Mouse (Mus musculus) CH12.LX (cell line): Measurements from ENCODE around the gene Arl5c. TPM values are rescaled to one million over a fixed set of nuclear protein-coding genes. Genes with fewer than 3 reads are reported as not detected.

Experiments used
- DNase-seq: peaks from one replicate; pipeline ENCODE4 v3.0.0-alpha.2; 2013; ENCODE audit errors: extremely low read depth
- H3K27ac ChIP-seq: 2 replicates; pipeline ENCODE4 v1.5.1; 2012; ENCODE audit warnings: low read depth, mild to moderate bottlenecking, control low read depth, moderate library complexity; ENCODE audit not compliant: insufficient read depth
- H3K27me3 ChIP-seq: replicated peaks from 2 replicates; pipeline ENCODE3; 2012; ENCODE audit warnings: inconsistent platforms
- H3K36me3 ChIP-seq, 2 experiments: replicated peaks in 1 of 2; 2 replicates each; pipeline versions ENCODE3 to v1.6.1; 2012; ENCODE audit warnings: inconsistent platforms in 1 of 2, low read length in 1 of 2, mild to moderate bottlenecking in 1 of 2, mixed read lengths in 1 of 2, moderate library complexity in 1 of 2; ENCODE audit not compliant: control insufficient read depth in 1 of 2, insufficient read depth in 1 of 2
- H3K4me1 ChIP-seq, 2 experiments: 2 replicates each; pipeline ENCODE4 v1.6.1; 2012; ENCODE audit warnings: inconsistent platforms in 1 of 2, moderate library complexity in 1 of 2; ENCODE audit not compliant: insufficient read depth in 2 of 2, control insufficient read depth in 1 of 2
- H3K4me2 ChIP-seq: 2 replicates; pipeline ENCODE4 v1.6.1; 2012; ENCODE audit warnings: low read depth, mild to moderate bottlenecking, control low read depth; ENCODE audit not compliant: poor library complexity, insufficient read depth, severe bottlenecking
- H3K4me3 ChIP-seq, 3 experiments: fragments of 150-350 bp in 1 of 3; sonication (generic) in 1 of 3; replicated peaks in 1 of 3; 2 replicates each; pipeline versions ENCODE3 to v1.5.1; 2011 to 2012; ENCODE audit warnings: low read depth in 2 of 3, low read length in 2 of 3, mild to moderate bottlenecking in 2 of 3, moderate library complexity in 2 of 3, control low read depth in 1 of 3, improper control_type of control experiment in 1 of 3, inconsistent platforms in 1 of 3, mixed read lengths in 1 of 3; ENCODE audit not compliant: poor library complexity in 1 of 3
- H3K79me2 ChIP-seq: replicated peaks from 2 replicates; pipeline ENCODE4 v1.6.1; 2012; ENCODE audit warnings: mild to moderate bottlenecking, moderate library complexity; ENCODE audit not compliant: control insufficient read depth, poor library complexity, insufficient read depth, severe bottlenecking; ENCODE audit errors: extremely low read depth
- H3K9ac ChIP-seq: 2 replicates; pipeline ENCODE4 v1.6.1; 2012; ENCODE audit warnings: low read depth, mild to moderate bottlenecking, control low read depth, moderate library complexity; ENCODE audit not compliant: insufficient read depth
- H3K9me3 ChIP-seq: replicated peaks from 2 replicates; pipeline ENCODE3; 2012; ENCODE audit warnings: low read length, inconsistent platforms, mixed read lengths
- CHD1 ChIP-seq: IDR thresholded peaks from 2 replicates; pipeline ENCODE4 v1.6.1; 2012; ENCODE audit warnings: low read depth, low read length, improper control_type of control experiment, inconsistent platforms
- CHD2 ChIP-seq: IDR thresholded peaks from 2 replicates; pipeline ENCODE4 v1.6.1; 2011; ENCODE audit warnings: low read length, improper control_type of control experiment
- CTCF ChIP-seq, 2 experiments: IDR thresholded peaks in 1 of 2; conservative IDR thresholded peaks in 1 of 2; 2 replicates each; pipeline ENCODE4 v1.5.1; 2011 to 2012; ENCODE audit warnings: low read depth in 2 of 2, low read length in 2 of 2, improper control_type of control experiment in 1 of 2, inconsistent platforms in 1 of 2, mild to moderate bottlenecking in 1 of 2, moderate library complexity in 1 of 2
- E2F4 ChIP-seq: IDR thresholded peaks from 2 replicates; pipeline ENCODE4 v1.6.1; 2011; ENCODE audit warnings: low read depth, low read length, improper control_type of control experiment; ENCODE audit not compliant: insufficient replicate concordance
- ELF1 ChIP-seq: IDR thresholded peaks from 2 replicates; pipeline ENCODE4 v1.6.1; 2014; ENCODE audit warnings: low read depth, mild to moderate bottlenecking, inconsistent platforms, low read length, improper control_type of control experiment
- EP300 ChIP-seq: IDR thresholded peaks from 2 replicates; pipeline ENCODE4 v1.6.1; 2011; ENCODE audit warnings: low read length, improper control_type of control experiment
- ETS1 ChIP-seq: conservative IDR thresholded peaks from 2 replicates; pipeline ENCODE4 v1.6.1; 2012; ENCODE audit warnings: low read depth, mild to moderate bottlenecking, inconsistent platforms, low read length, improper control_type of control experiment, moderate library complexity
- HCFC1 ChIP-seq: IDR thresholded peaks from 2 replicates; pipeline ENCODE4 v1.6.1; 2012; ENCODE audit warnings: low read depth, mild to moderate bottlenecking, inconsistent platforms, low read length, improper control_type of control experiment
- IRF4 ChIP-seq: IDR thresholded peaks from 2 replicates; pipeline ENCODE4 v1.6.1; 2014; ENCODE audit warnings: low read depth, mild to moderate bottlenecking, inconsistent platforms, low read length, improper control_type of control experiment
- JUND ChIP-seq: conservative IDR thresholded peaks from 2 replicates; pipeline ENCODE4 v1.6.1; 2011; ENCODE audit warnings: low read depth, low read length, improper control_type of control experiment
- KAT2A ChIP-seq: IDR thresholded peaks from 2 replicates; pipeline ENCODE4 v1.6.1; 2012; ENCODE audit warnings: low read length, improper control_type of control experiment, inconsistent platforms; ENCODE audit not compliant: insufficient replicate concordance
- MAFK ChIP-seq: IDR thresholded peaks from 2 replicates; pipeline ENCODE4 v1.6.1; 2011; ENCODE audit warnings: low read length, improper control_type of control experiment; ENCODE audit not compliant: insufficient replicate concordance
- MEF2A ChIP-seq: IDR thresholded peaks from 2 replicates; pipeline ENCODE4 v1.6.1; 2014; ENCODE audit warnings: low read depth, mild to moderate bottlenecking, inconsistent platforms, low read length, improper control_type of control experiment, borderline replicate concordance
- MYC ChIP-seq: IDR thresholded peaks from 2 replicates; pipeline ENCODE4 v1.6.1; 2011; ENCODE audit warnings: low read depth, mild to moderate bottlenecking, improper control_type of control experiment, low read length
- NELFE ChIP-seq: IDR thresholded peaks from 2 replicates; pipeline ENCODE4 v1.6.1; 2011; ENCODE audit warnings: low read depth, low read length, improper control_type of control experiment
- NRF1 ChIP-seq: IDR thresholded peaks from 2 replicates; pipeline ENCODE4 v1.6.1; 2014; ENCODE audit warnings: low read depth, mild to moderate bottlenecking, inconsistent platforms, low read length, improper control_type of control experiment, moderate library complexity
- PAX5 ChIP-seq: IDR thresholded peaks from 2 replicates; pipeline ENCODE4 v1.6.1; 2012; ENCODE audit warnings: low read length, inconsistent platforms, mixed read lengths
- POLR2A ChIP-seq: IDR thresholded peaks from 2 replicates; pipeline ENCODE4 v1.6.1; 2011; ENCODE audit warnings: low read depth, mild to moderate bottlenecking, improper control_type of control experiment, low read length
- RCOR1 ChIP-seq: conservative IDR thresholded peaks from 2 replicates; pipeline ENCODE4 v1.6.1; 2012; ENCODE audit warnings: low read depth, mild to moderate bottlenecking, inconsistent platforms, low read length, improper control_type of control experiment
- TBP ChIP-seq: conservative IDR thresholded peaks from 2 replicates; pipeline ENCODE4 v1.6.1; 2011; ENCODE audit warnings: low read depth, low read length, improper control_type of control experiment
- UBTF ChIP-seq: IDR thresholded peaks from 2 replicates; pipeline ENCODE4 v1.6.1; 2012; ENCODE audit warnings: low read depth, mild to moderate bottlenecking, inconsistent platforms, low read length, improper control_type of control experiment, moderate library complexity
- USF1 ChIP-seq: IDR thresholded peaks from 2 replicates; pipeline ENCODE4 v1.6.1; 2014; ENCODE audit warnings: low read depth, mild to moderate bottlenecking, inconsistent platforms, low read length, improper control_type of control experiment
- ZC3H11A ChIP-seq: IDR thresholded peaks from 2 replicates; pipeline ENCODE4 v1.6.1; 2012; ENCODE audit warnings: low read depth, mild to moderate bottlenecking, inconsistent platforms, low read length, improper control_type of control experiment
- ZKSCAN1 ChIP-seq: IDR thresholded peaks from 2 replicates; pipeline ENCODE4 v1.6.1; 2012; ENCODE audit warnings: low read depth, inconsistent platforms, low read length, improper control_type of control experiment, borderline replicate concordance
- ZMIZ1 ChIP-seq: IDR thresholded peaks from 2 replicates; pipeline ENCODE4 v1.6.1; 2012; ENCODE audit warnings: low read depth, mild to moderate bottlenecking, inconsistent platforms, low read length, improper control_type of control experiment
- ZNF384 ChIP-seq: IDR thresholded peaks from 2 replicates; pipeline ENCODE4 v1.6.1; 2012; ENCODE audit warnings: low read depth, low read length, improper control_type of control experiment, inconsistent platforms
- dilution Hi-C: fragments of 300-500 bp; cut with MboI; formaldehyde crosslinking; loops from 2 replicates; pipeline ENCODE4 v1.14.3; 2020; ENCODE audit warnings: low sequenced_read_pairs; ENCODE audit not compliant: extremely low pct_unique_long_range_greater_than_20kb, extremely low pct_ligation_motif_present
- in situ Hi-C: fragments of 300-500 bp; cut with MboI; formaldehyde crosslinking; loops from 3 replicates; pipeline ENCODE4 v1.14.3; 2019; ENCODE audit warnings: low sequenced_read_pairs, low pct_ligation_motif_present, low pct_unique_long_range_greater_than_20kb, mixed read lengths
- polyA plus RNA-seq: library from polyadenylated mRNA; unstranded; fragments of >175 nt; gene quantifications from 2 replicates; pipeline ENCODE4 v1.2.1, GENCODE M21; 2012; ENCODE audit warnings: low read depth; ENCODE audit not compliant: insufficient read length
- total RNA-seq, 2 experiments: library from RNA; depleted of rRNA; stranded (reverse); fragments of 300-350 nt in 1 of 2; fragments of >200 nt in 1 of 2; gene quantifications; 2 replicates each; pipeline ENCODE4 v1.2.3; 2012 to 2014

Gene Arl5c
- total and polyA plus RNA-seq, 3 experiments: 28.5 to 45.5 (median 32.2) TPM

DNA sequence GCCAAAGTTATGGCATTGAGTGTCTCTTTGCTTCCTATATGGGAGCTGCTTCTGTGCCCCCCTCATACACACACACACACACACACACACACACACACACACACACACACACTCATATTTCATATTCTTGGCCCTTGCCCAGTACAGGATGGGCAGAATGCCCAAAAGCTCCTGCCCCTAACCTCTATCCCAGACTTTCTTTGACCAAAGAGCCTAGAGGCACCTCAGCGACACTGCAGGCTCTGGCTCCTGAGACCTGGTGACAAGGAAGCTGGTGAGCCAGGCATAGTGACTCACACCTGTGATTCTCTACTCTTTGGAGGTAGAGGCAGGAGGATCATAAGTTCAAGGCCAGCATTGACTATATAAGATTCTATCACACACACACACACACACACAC, 24.7 kb upstream of the Arl5c start:
- Histone ChIP-seq H3K4me1 (peaks cover 17 to 49% of the 10 kb centered on the region in 2 experiments), H3K27me3 (peaks cover 30% of the 10 kb centered on the region), H3K4me2 (no peak overlapping the region), H3K27ac (no peak overlapping the region), H3K79me2 (no peaks in the 10 kb centered on the region), H3K36me3 (no peaks in the 10 kb centered on the region), H3K4me3 (no peak overlapping the region), H3K9me3 (no peaks in the 10 kb centered on the region), H3K9ac (no peak overlapping the region)
- no peak for DNase-seq
- in situ Hi-C loops (no loop called here), dilution Hi-C loops (no loop called here)
- TF ChIP-seq MAFK: no peak
- TF ChIP-seq JUND: no peak
- TF ChIP-seq CTCF (conservative IDR thresholded peaks at IDR 0.05 in 1 of 2, IDR thresholded peaks at IDR 0.05 in 1 of 2; ENCODE audit: low read depth in 2 of 2, low read length in 2 of 2): no peak
- TF ChIP-seq ETS1: no peak
- no peak for TF ChIP-seq KAT2A
- TF ChIP-seq HCFC1: no peak
- TF ChIP-seq IRF4: no peak
- TF ChIP-seq ZKSCAN1: no peak
- TF ChIP-seq RCOR1: no peak
- TF ChIP-seq UBTF: no peak
- TF ChIP-seq MEF2A: no peak
- no peak for TF ChIP-seq PAX5

- H3K4me2 ChIP-seq: no peak overlapping the region
These were observed 24.1 kb upstream of the Arl5c start for GRCm38 (mm10) chr11:98019883-98020610.

More at GRCm38 (mm10) chr11:98019883-98020610, 24.1 kb upstream of the Arl5c start:
- dilution Hi-C loops: no loop called here
- H3K79me2 ChIP-seq: no peaks in the 10 kb centered on the region
- peaks cover 15 to 44% of the 10 kb centered on the region in 2 experiments for H3K4me1 ChIP-seq
- H3K27me3 ChIP-seq: peaks cover 30% of the 10 kb centered on the region
- no peak for DNase-seq
- H3K9me3 ChIP-seq: no peaks in the 10 kb centered on the region
- TF ChIP-seq HCFC1 (no peak), NRF1 (no peak), POLR2A (no peak), E2F4 (no peak), NELFE (no peak), KAT2A (no peak), CHD1 (no peak), ZNF384 (no peak), ZMIZ1 (no peak), EP300 (no peak), IRF4 (no peak), MAFK (no peak), USF1 (no peak), JUND (no peak), TBP (no peak), ZC3H11A (no peak), RCOR1 (no peak), MYC (no peak), ELF1 (no peak), CHD2 (no peak)
- TF ChIP-seq, all 38 proteins: peak for 0
- in situ Hi-C loops: no loop called here
- no peak overlapping the region for H3K27ac ChIP-seq
- no peaks in the 10 kb centered on the region for H3K36me3 ChIP-seq
- H3K4me3 ChIP-seq: no peak overlapping the region
- H3K9ac ChIP-seq: no peak overlapping the region
